Mouse (Mus musculus) forebrain, embryonic 16.5 days (tissue): ENCODE results near the gene Kansl3. TPM values are rescaled to one million over a fixed set of nuclear protein-coding genes. Genes with fewer than 3 reads are reported as not detected.

Experiments used
- ATAC-seq: fragments of 200-750 bp; cut with Nextera tagmentation; 2 replicates; pipeline ENCODE4 v1.8.0; 2017; ENCODE audit warnings: mild to moderate bottlenecking, moderate library complexity
- H3K27ac ChIP-seq: fragments of 300-500 bp; sonication (generic); 2 replicates; pipeline ENCODE4 v1.5.1; 2014; ENCODE audit warnings: low read length, control low read depth
- H3K27me3 ChIP-seq: fragments of 300-500 bp; sonication (generic); replicated peaks from 2 replicates; pipeline ENCODE4 v1.6.1; 2014; ENCODE audit warnings: low read length; ENCODE audit not compliant: control insufficient read depth, insufficient read depth
- H3K36me3 ChIP-seq: fragments of 300-500 bp; sonication (generic); 2 replicates; pipeline ENCODE4 v1.6.1; 2014; ENCODE audit not compliant: control insufficient read depth, insufficient read depth
- H3K4me1 ChIP-seq: fragments of 300-500 bp; sonication (generic); replicated peaks from 2 replicates; pipeline ENCODE4 v1.6.1; 2014; ENCODE audit warnings: low read length; ENCODE audit not compliant: control insufficient read depth, insufficient read depth
- H3K4me2 ChIP-seq: fragments of 300-500 bp; sonication (generic); 2 replicates; pipeline ENCODE4 v1.6.1; 2014; ENCODE audit warnings: mild to moderate bottlenecking, low read length, control low read depth
- H3K4me3 ChIP-seq: fragments of 300-500 bp; sonication (generic); replicated peaks from 2 replicates; pipeline ENCODE4 v1.5.1; 2014; ENCODE audit warnings: mild to moderate bottlenecking, low read length, control low read depth
- H3K9ac ChIP-seq: fragments of 300-500 bp; sonication (generic); replicated peaks from 2 replicates; pipeline ENCODE4 v1.6.1; 2014; ENCODE audit warnings: low read depth, low read length, control low read depth
- H3K9me3 ChIP-seq: fragments of 300-500 bp; sonication (generic); 2 replicates; pipeline ENCODE4 v1.6.1; 2016; ENCODE audit warnings: low read length; ENCODE audit not compliant: control insufficient read depth
- WGBS: fragments of 180-500 bp; shearing (Covaris S2); extraction: QIAGEN DNeasy Blood & Tissue Kit; methylation state at CpG from one replicate; pipeline ENCODE4 v1.1.7; 2014; 5-methylcytosine and 5-hydroxymethylcytosine counted together
- polyA plus RNA-seq: library from polyadenylated mRNA; unstranded; fragments of >200 nt; fragmentation: Nextera tagmentation; extraction: Ambion mirVana; gene quantifications from 2 replicates; pipeline ENCODE4 v1.2.1, GENCODE M21; 2015

Gene Kansl3
- polyA plus RNA-seq, 1 experiment from 2014 or later = 43.0 TPM

DNA sequence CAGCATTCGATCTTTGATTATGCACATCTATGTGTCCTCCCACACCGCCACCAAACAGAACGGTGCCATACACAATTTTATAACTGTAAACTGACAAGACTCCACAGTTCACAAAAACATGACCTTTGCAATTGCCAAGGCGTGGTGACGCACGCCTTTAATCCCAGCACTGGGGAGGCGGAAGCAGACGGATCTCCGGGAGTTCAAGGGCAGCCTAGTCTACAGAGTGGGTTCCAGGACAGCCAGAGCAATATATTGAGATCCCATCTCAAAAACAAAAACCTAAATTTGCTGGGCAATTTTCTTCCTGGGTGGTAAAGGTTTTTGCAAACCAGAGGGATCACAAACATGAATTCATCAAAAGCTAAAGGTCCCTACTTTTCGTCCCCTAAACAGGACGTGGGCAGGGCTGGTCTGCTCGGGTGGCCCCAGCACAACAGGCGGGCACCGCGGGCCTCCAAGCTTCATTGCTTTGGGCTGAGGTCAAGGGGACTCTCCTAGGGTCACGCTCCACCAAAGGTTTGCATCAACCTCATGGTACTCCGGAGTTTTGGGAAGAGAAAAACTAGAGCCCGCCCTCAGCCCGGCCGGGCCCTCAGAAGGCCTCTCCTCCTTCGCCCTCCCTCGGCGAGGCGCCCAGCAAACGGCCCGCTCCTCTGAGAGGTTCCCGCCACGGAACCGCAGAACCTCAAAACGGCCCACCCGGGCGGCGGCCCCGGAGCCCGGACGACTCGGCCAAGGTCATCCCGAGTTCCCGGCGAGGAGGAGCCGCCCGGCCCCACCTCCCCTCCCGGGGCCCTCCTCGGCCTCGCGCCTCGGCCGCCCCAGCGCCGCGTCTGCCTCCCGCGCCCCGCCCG, 641 bp downstream of the Kansl3 start:
- Histone ChIP-seq H3K4me3 (peak overlapping the region; percentile 93), H3K27me3 (no peaks in the 10 kb centered on the region), H3K27ac (peak overlapping the region; percentile 25; the same call in 1 of the 2 replicates), H3K36me3 (peaks cover 6% of the 10 kb centered on the region; the same call in 1 of the 2 replicates), H3K4me1 (peaks cover 12% of the 10 kb centered on the region), H3K9ac (peak overlapping the region; percentile 94), H3K9me3 (no peaks in the 10 kb centered on the region), H3K4me2 (peak overlapping the region; percentile 86)
- peak; percentile 76 for ATAC-seq
- 4% methylated on average over 55 of the region's 55 CpGs for WGBS

- H3K4me1 ChIP-seq = peaks cover 12% of the 10 kb centered on the region
- peak overlapping the region; percentile 86 for H3K4me2 ChIP-seq
- no peak overlapping the region for H3K27ac ChIP-seq
- no peak for ATAC-seq
- WGBS = 40% methylated on average over 12 of the region's 12 CpGs
- no peaks in the 10 kb centered on the region for H3K27me3 ChIP-seq
- H3K36me3 ChIP-seq = peaks cover 6% of the 10 kb centered on the region; the same call in 1 of the 2 replicates
- H3K9ac ChIP-seq = no peak overlapping the region; the same call in 1 of the 2 replicates
- H3K4me3 ChIP-seq = peak overlapping the region; percentile 93
- no peaks in the 10 kb centered on the region for H3K9me3 ChIP-seq
Observed at GRCm38 (mm10) chr1:36367698-36368097, 1.3 kb downstream of the Kansl3 start.

DNA sequence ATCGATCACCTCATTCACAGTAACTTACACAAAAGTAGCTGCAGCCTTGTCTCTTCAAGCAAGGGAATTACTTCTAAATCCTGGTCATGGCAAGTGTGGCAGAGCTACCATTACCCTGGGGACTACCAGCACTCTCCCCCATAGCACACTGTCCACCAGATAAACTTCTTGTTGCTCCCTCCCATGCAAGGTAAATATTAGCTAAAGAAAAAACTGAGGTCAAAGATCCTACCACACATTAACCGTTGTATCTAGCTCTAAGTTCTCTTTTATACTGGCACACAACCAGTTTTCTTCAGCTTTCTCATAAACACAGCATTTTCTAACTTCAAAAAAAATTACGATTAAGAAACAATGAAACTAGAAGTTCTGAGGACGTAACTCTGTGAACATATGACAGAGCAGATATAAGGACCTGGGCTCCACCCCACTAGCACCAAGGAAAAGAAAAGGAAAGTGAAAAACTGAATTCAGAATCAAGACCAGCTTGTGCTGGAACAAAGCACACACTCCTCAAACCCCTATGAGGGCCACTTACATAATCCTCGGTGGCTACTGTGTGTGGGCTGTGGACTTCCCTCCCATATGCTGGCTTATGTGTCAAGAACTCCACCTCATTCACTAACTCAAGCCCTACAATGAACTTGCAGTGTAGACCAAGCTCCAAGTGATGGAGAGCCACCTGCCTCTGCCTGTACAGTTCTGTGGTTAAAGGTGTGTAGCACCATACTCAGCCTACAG, 11.9 kb downstream of the Kansl3 start:
- Histone ChIP-seq H3K9me3 (no peaks in the 10 kb centered on the region), H3K4me1 (no peaks in the 10 kb centered on the region), H3K4me2 (no peak overlapping the region), H3K9ac (no peak overlapping the region), H3K27me3 (no peaks in the 10 kb centered on the region), H3K27ac (no peak overlapping the region), H3K4me3 (no peak overlapping the region), H3K36me3 (peaks cover 47% of the 10 kb centered on the region)
- no peak for ATAC-seq
- WGBS = 97% methylated on average over 5 of the region's 5 CpGs

- H3K4me2 ChIP-seq = no peak overlapping the region
- H3K27me3 ChIP-seq = no peaks in the 10 kb centered on the region
- no peak for ATAC-seq
- peaks cover 78% of the 10 kb centered on the region for H3K36me3 ChIP-seq
- H3K4me3 ChIP-seq = no peak overlapping the region
- H3K9me3 ChIP-seq = no peaks in the 10 kb centered on the region
- no peaks in the 10 kb centered on the region for H3K4me1 ChIP-seq
- no peak overlapping the region for H3K9ac ChIP-seq
- H3K27ac ChIP-seq = no peak overlapping the region
- 92% methylated on average over 4 of the region's 4 CpGs for WGBS
Observed at GRCm38 (mm10) chr1:36352351-36352750, 16.6 kb downstream of the Kansl3 start.

- Histone ChIP-seq H3K27ac (no peak overlapping the region), H3K36me3 (peaks cover 57% of the 10 kb centered on the region), H3K9me3 (no peaks in the 10 kb centered on the region), H3K4me2 (no peak overlapping the region), H3K4me1 (no peaks in the 10 kb centered on the region), H3K9ac (no peak overlapping the region), H3K27me3 (no peaks in the 10 kb centered on the region), H3K4me3 (no peak overlapping the region)
- 91% methylated on average over 6 of the region's 6 CpGs for WGBS
- no peak for ATAC-seq
Observed at GRCm38 (mm10) chr1:36342547-36342946, 26.4 kb downstream of the Kansl3 start.

DNA sequence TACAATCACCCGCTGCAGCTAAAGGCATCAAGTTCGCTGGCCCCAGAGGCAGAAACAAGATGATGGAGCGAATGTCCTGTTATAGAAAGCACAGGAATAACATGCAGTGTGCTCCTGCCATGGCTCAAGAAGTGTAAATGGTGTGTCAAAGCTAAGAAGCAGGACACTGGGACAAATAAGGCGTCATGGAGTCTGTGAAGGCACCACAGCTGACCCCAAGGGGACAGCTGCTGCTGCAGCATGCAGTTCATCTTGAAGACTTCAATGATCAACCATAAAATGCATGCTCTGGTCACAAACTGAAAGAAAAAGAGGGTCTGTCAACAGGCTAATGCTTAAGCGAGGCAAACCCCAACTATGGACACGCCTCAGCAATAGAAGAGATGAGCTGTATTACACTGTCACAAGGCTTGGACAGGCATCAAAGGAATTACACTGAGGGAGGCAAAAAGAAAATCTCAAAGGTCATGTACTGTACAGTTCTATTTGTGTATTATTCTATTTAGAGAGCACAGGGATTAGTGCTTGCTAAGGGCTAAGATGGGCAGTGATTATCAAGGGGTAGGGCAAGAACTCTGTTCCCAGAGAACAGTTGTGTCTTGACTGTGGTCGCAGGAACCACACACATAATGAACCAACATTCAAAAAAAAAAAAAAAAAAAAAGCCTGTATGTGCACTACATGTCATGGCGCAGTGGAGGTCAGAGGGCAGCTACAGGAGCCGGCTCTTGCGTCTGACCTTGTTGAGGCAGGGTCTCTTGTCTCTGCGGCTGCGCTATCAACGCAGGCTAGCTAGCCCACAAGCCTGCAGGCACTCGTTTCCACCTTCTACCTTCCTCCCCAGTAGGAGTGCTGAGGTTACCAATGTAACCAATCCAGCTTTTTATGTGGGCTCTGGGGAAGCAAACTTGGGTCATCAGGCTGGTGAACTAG, 35.8 kb downstream of the Kansl3 start:
- 89% methylated on average over 14 of the region's 14 CpGs for WGBS
- Histone ChIP-seq H3K9ac (no peak overlapping the region), H3K4me1 (no peaks in the 10 kb centered on the region), H3K27me3 (no peaks in the 10 kb centered on the region), H3K4me2 (no peak overlapping the region), H3K27ac (no peak overlapping the region), H3K4me3 (no peak overlapping the region), H3K9me3 (no peaks in the 10 kb centered on the region), H3K36me3 (peaks cover 28% of the 10 kb centered on the region)
- ATAC-seq = no peak

- no peaks in the 10 kb centered on the region for H3K27me3 ChIP-seq
- H3K27ac ChIP-seq = no peak overlapping the region
- H3K9me3 ChIP-seq = no peaks in the 10 kb centered on the region
- no peak overlapping the region for H3K4me2 ChIP-seq
- H3K4me1 ChIP-seq = no peaks in the 10 kb centered on the region
- H3K9ac ChIP-seq = no peak overlapping the region
- peaks cover 19% of the 10 kb centered on the region for H3K36me3 ChIP-seq
- H3K4me3 ChIP-seq = no peak overlapping the region
- ATAC-seq = no peak
- 77% methylated on average over 6 of the region's 6 CpGs for WGBS
Observed at GRCm38 (mm10) chr1:36331743-36332142, 37.2 kb downstream of the Kansl3 start.

GRCm38 (mm10) chr1:36326815-36327214, 42.2 kb downstream of the Kansl3 start:
- no peaks in the 10 kb centered on the region for H3K27me3 ChIP-seq

More at GRCm38 (mm10) chr1:36326815-36327214, 42.2 kb downstream of the Kansl3 start:
- no peak overlapping the region for H3K4me3 ChIP-seq
- H3K4me2 ChIP-seq = no peak overlapping the region
- 0 out of 2 replicates have a peak, but pooled peaks cover 4% of the 10 kb centered on the region for H3K36me3 ChIP-seq
- no peak overlapping the region for H3K27ac ChIP-seq
- H3K9ac ChIP-seq = no peak overlapping the region
- ATAC-seq = no peak
- H3K9me3 ChIP-seq = no peaks in the 10 kb centered on the region
- no peaks in the 10 kb centered on the region for H3K4me1 ChIP-seq
- WGBS = 92% methylated on average over 2 of the region's 2 CpGs
